Mouse (Mus musculus) liver, adult 2 months (tissue): ENCODE measurements around the gene Gm48552.

ENCODE experiments used
- CTCF ChIP-seq: fragments of 200-500 bp; IDR thresholded peaks from 2 replicates; pipeline ENCODE4 v1.5.1; 2011; ENCODE audit warnings: low read depth, low read length, control low read depth
- POLR2A ChIP-seq: fragments of 200-500 bp; IDR thresholded peaks from 2 replicates; pipeline ENCODE4 v1.6.1; 2011; ENCODE audit warnings: low read length, control low read depth; ENCODE audit not compliant: insufficient read depth; ENCODE audit errors: extremely low read depth

- TF ChIP-seq POLR2A (no peak), CTCF (no peak)
Observed at GRCm38 (mm10) chr10:81389373-81389772, 568 bp downstream of the Gm48552 start.
